Mouse (Mus musculus): ENCODE measurements around the gene Ccdc81. TPM values are rescaled to one million over a fixed set of nuclear protein-coding genes. Genes with fewer than 3 reads are reported as not detected.

The Ccdc81 gene
- total RNA-seq, 1 experiment: 0.13 TPM

DNA sequence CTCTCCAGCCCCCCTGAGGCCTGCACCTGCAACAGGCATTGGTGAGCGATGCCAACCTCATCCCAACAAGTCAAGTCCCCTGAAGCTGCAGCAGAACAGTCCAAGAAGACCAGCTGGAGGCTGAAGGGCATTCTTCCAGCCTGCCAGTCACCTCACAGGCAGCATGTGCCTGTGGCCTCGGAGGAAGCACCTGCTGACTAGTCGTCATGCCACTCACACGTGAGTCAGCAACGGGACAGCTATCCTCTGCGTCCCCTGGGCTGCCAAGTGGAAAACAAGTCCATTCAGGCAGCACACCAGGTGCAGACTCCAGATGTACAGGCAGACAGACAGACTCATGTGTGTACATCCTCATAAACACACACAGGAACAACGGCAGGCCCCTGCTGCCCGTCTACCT is 67.9 kb downstream of the Ccdc81 start:
- TF ChIP-seq ZNF384 (IDR thresholded peaks at IDR 0.05; ENCODE audit: low read depth, low read length): no peak
- TF ChIP-seq CHD2 (IDR thresholded peaks at IDR 0.05; ENCODE audit: low read depth, low read length): no peak
- no peak for TF ChIP-seq MAFK (IDR thresholded peaks at IDR 0.05; ENCODE audit: insufficient read depth, low read depth, low read length)
- no peak for TF ChIP-seq ZC3H11A (IDR thresholded peaks at IDR 0.05; ENCODE audit: borderline replicate concordance, low read depth, low read length)
- TF ChIP-seq HCFC1 (IDR thresholded peaks at IDR 0.05; ENCODE audit: borderline replicate concordance, insufficient read depth, low read length): no peak
- H3K9ac ChIP-seq (ENCODE audit: insufficient read depth, low read depth, low read length, poor library complexity, severe bottlenecking): no peak overlapping the region
- no peaks in the 10 kb centered on the region for H3K4me1 ChIP-seq (ENCODE audit: control insufficient read depth in 2 of 2, insufficient read depth in 2 of 2, low read length in 2 of 2, poor library complexity in 1 of 2)
- H3K9me3 ChIP-seq (ENCODE audit: control insufficient read depth, insufficient read depth, low read depth, low read length): no peaks in the 10 kb centered on the region
- no peak overlapping the region for H3K4me3 ChIP-seq (ENCODE audit: insufficient read depth in 1 of 2, low read depth in 1 of 2, low read length in 2 of 2, poor library complexity in 1 of 2, severe bottlenecking in 1 of 2)
- H3K27ac ChIP-seq (ENCODE audit: insufficient read depth, low read depth, low read length, poor library complexity, severe bottlenecking): no peak overlapping the region
- DNase-seq (ENCODE audit: low read depth, low spot score): no peak
- H3K36me3 ChIP-seq (ENCODE audit: control insufficient read depth, insufficient read depth, low read length, poor library complexity, severe bottlenecking): no peaks in the 10 kb centered on the region
- in situ Hi-C loops (cut with MboI; ENCODE audit: low sequenced_read_pairs in 2 of 2, unreplicated experiment in 2 of 2): loop anchor here in 1 of 2 experiments (25.0 kb wide), 1 partner anchor 323 kb away; no protein-coding TSS in a partner anchor

DNA sequence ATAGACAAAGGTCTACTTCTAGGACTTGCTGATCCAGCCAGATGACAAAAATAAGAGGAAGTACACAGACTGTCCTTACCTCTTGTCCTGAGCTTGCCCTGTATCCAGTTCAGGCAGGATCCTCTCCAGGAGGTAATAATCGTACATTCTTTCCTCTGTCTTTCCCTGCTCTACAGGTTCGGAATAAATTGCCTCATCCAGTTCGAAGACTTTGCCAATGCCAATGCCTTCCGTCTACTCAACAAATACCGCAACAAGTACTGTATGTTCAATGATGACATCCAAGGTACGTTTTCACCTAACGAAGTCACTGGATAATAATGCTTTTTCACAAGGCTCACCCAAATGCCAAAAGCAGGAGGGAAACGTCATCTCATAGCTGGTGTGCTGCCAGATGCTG is 69.9 kb downstream of the Ccdc81 start:
- no peak overlapping the region for H3K4me3 ChIP-seq (ENCODE audit: insufficient read depth in 1 of 2, low read depth in 1 of 2, low read length in 2 of 2, poor library complexity in 1 of 2, severe bottlenecking in 1 of 2)
- no peak overlapping the region for H3K27ac ChIP-seq (ENCODE audit: insufficient read depth, low read depth, low read length, poor library complexity, severe bottlenecking)
- H3K9ac ChIP-seq (ENCODE audit: insufficient read depth, low read depth, low read length, poor library complexity, severe bottlenecking): no peak overlapping the region
- H3K4me1 ChIP-seq (ENCODE audit: control insufficient read depth in 2 of 2, insufficient read depth in 2 of 2, low read length in 2 of 2, poor library complexity in 1 of 2): no peaks in the 10 kb centered on the region
- H3K9me3 ChIP-seq (ENCODE audit: control insufficient read depth, insufficient read depth, low read depth, low read length): no peaks in the 10 kb centered on the region
- TF ChIP-seq ZC3H11A (IDR thresholded peaks at IDR 0.05; ENCODE audit: borderline replicate concordance, low read depth, low read length) (no peak), ZNF384 (IDR thresholded peaks at IDR 0.05; ENCODE audit: low read depth, low read length) (no peak), HCFC1 (IDR thresholded peaks at IDR 0.05; ENCODE audit: borderline replicate concordance, insufficient read depth, low read length) (no peak), CHD2 (IDR thresholded peaks at IDR 0.05; ENCODE audit: low read depth, low read length) (no peak), MAFK (IDR thresholded peaks at IDR 0.05; ENCODE audit: insufficient read depth, low read depth, low read length) (no peak)
- H3K36me3 ChIP-seq (ENCODE audit: control insufficient read depth, insufficient read depth, low read length, poor library complexity, severe bottlenecking): no peaks in the 10 kb centered on the region
- in situ Hi-C loops (cut with MboI; ENCODE audit: low sequenced_read_pairs in 2 of 2, unreplicated experiment in 2 of 2): loop anchor here in 1 of 2 experiments (25.0 kb wide), 1 partner anchor 321 kb away; no protein-coding TSS in a partner anchor
- DNase-seq (ENCODE audit: low read depth, low spot score): no peak

DNA sequence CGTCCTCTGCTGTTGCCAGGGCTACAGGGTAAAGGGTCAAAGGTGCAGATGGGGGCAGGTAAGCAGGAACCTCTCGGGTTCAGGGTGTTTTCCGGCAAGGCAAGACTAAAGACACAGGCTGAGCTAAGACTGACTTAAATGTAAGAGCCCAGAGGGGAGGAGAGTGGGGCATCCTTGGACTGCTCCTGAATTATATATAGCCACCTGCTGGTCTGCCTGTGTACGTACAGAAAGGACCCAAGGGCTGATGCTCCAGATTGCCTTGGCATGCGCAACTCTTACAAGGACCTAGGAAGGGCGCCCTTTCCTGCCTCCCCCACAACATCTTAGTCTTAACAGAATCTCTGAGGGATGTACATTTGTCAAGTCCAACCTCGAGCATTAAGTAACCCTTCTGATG is 74.2 kb downstream of the Ccdc81 start:
- Histone ChIP-seq H3K9ac (ENCODE audit: insufficient read depth, low read depth, low read length, poor library complexity, severe bottlenecking) (no peak overlapping the region), H3K9me3 (ENCODE audit: control insufficient read depth, insufficient read depth, low read depth, low read length) (0 out of 2 replicates have a peak, but pooled peaks cover 2% of the 10 kb centered on the region), H3K4me3 (ENCODE audit: insufficient read depth in 1 of 2, low read depth in 1 of 2, low read length in 2 of 2, poor library complexity in 1 of 2, severe bottlenecking in 1 of 2) (no peak overlapping the region), H3K27ac (ENCODE audit: insufficient read depth, low read depth, low read length, poor library complexity, severe bottlenecking) (no peak overlapping the region), H3K36me3 (ENCODE audit: control insufficient read depth, insufficient read depth, low read length, poor library complexity, severe bottlenecking) (no peaks in the 10 kb centered on the region), H3K4me1 (ENCODE audit: control insufficient read depth in 2 of 2, insufficient read depth in 2 of 2, low read length in 2 of 2, poor library complexity in 1 of 2) (no peaks in the 10 kb centered on the region)
- TF ChIP-seq HCFC1 (IDR thresholded peaks at IDR 0.05; ENCODE audit: borderline replicate concordance, insufficient read depth, low read length): no peak
- TF ChIP-seq ZNF384 (IDR thresholded peaks at IDR 0.05; ENCODE audit: low read depth, low read length): no peak
- no peak for TF ChIP-seq ZC3H11A (IDR thresholded peaks at IDR 0.05; ENCODE audit: borderline replicate concordance, low read depth, low read length)
- TF ChIP-seq CHD2 (IDR thresholded peaks at IDR 0.05; ENCODE audit: low read depth, low read length): no peak
- TF ChIP-seq MAFK (IDR thresholded peaks at IDR 0.05; ENCODE audit: insufficient read depth, low read depth, low read length): no peak
- in situ Hi-C loops (cut with MboI; ENCODE audit: low sequenced_read_pairs in 2 of 2, unreplicated experiment in 2 of 2): loop anchor here in 1 of 2 experiments (25.0 kb wide), 1 partner anchor 317 kb away; no protein-coding TSS in a partner anchor
- no peak for DNase-seq (ENCODE audit: low read depth, low spot score)

GRCm38 (mm10) chr7:89828436-89829065 is 74.9 kb downstream of the Ccdc81 start:
- Histone ChIP-seq H3K4me1 (ENCODE audit: control insufficient read depth in 2 of 2, insufficient read depth in 2 of 2, low read length in 2 of 2, poor library complexity in 1 of 2) (no peaks in the 10 kb centered on the region), H3K9me3 (ENCODE audit: control insufficient read depth, insufficient read depth, low read depth, low read length) (0 out of 2 replicates have a peak, but pooled peaks cover 2% of the 10 kb centered on the region), H3K27ac (ENCODE audit: insufficient read depth, low read depth, low read length, poor library complexity, severe bottlenecking) (no peak overlapping the region), H3K9ac (ENCODE audit: insufficient read depth, low read depth, low read length, poor library complexity, severe bottlenecking) (no peak overlapping the region), H3K4me3 (ENCODE audit: insufficient read depth in 1 of 2, low read depth in 1 of 2, low read length in 2 of 2, poor library complexity in 1 of 2, severe bottlenecking in 1 of 2) (no peak overlapping the region), H3K36me3 (ENCODE audit: control insufficient read depth, insufficient read depth, low read length, poor library complexity, severe bottlenecking) (no peaks in the 10 kb centered on the region)
- no peak for DNase-seq (ENCODE audit: low read depth, low spot score)
- no peak for TF ChIP-seq ZNF384 (IDR thresholded peaks at IDR 0.05; ENCODE audit: low read depth, low read length)
- TF ChIP-seq HCFC1 (IDR thresholded peaks at IDR 0.05; ENCODE audit: borderline replicate concordance, insufficient read depth, low read length): no peak
- in situ Hi-C loops (cut with MboI; ENCODE audit: low sequenced_read_pairs in 2 of 2, unreplicated experiment in 2 of 2): loop anchor here in 1 of 2 experiments (25.0 kb wide), 1 partner anchor 316 kb away; no protein-coding TSS in a partner anchor

Other genes with a start within 250 kb of the Ccdc81 start
- gene Hikeshi, start 37.6 kb upstream of the Ccdc81 start, total RNA-seq (2012; rRNA removed): 117 and 127 TPM in 2 replicates
- gene Eed, start 77.4 kb upstream of the Ccdc81 start, total RNA-seq (2012; rRNA removed): 259 and 321 TPM in 2 replicates
- 86.2 and 125 TPM in 2 replicates for gene Picalm, start 226.6 kb upstream of the Ccdc81 start, total RNA-seq (2012; rRNA removed)